Mouse (Mus musculus) spleen, adult 18-20 months (tissue): ENCODE data around the gene C2cd4c.

Experiments used
- DNase-seq, 2 experiments: peaks; one replicate each; pipeline ENCODE4 v3.0.0; 2022; ENCODE audit warnings: mixed read lengths in 2 of 2

Gene C2cd4c

GRCm38 (mm10) chr10:79613578-79614304 lies at the start of gene C2cd4c:
TSS of gene C2cd4c (minus strand) at chr10:79614025.
- peak in 1 of 2 experiments; percentile 28 for DNase-seq

GRCm38 (mm10) chr10:79661861-79662260 lies 48.0 kb upstream of the C2cd4c start:
- no peak for DNase-seq

GRCm38 (mm10) chr10:79660298-79660697 lies 46.5 kb upstream of the C2cd4c start:
- no peak for DNase-seq

GRCm38 (mm10) chr10:79658829-79659228 lies 45.0 kb upstream of the C2cd4c start:
- DNase-seq: no peak

GRCm38 (mm10) chr10:79654946-79655395 lies 41.1 kb upstream of the C2cd4c start:
- DNase-seq: no peak

GRCm38 (mm10) chr10:79652789-79653188 lies 39.0 kb upstream of the C2cd4c start:
- no peak for DNase-seq

- DNase-seq: peak in 1 of 2 experiments; percentile 60
Observed at GRCm38 (mm10) chr10:79649070-79649751, 35.4 kb upstream of the C2cd4c start.

GRCm38 (mm10) chr10:79645711-79646110 lies 31.9 kb upstream of the C2cd4c start, which contains the start of gene Odf3l2:
TSS of gene Odf3l2 (minus strand) at chr10:79645738.
- no peak for DNase-seq

- no peak for DNase-seq
Observed at GRCm38 (mm10) chr10:79638486-79639204, 24.8 kb upstream of the C2cd4c start.

GRCm38 (mm10) chr10:79637128-79638110 lies 23.6 kb upstream of the C2cd4c start, which contains the start of gene Shc2:
TSS of gene Shc2 (minus strand) at chr10:79637918.
- DNase-seq: no peak

- DNase-seq: no peak
Observed at GRCm38 (mm10) chr10:79636287-79636686, 22.5 kb upstream of the C2cd4c start.

GRCm38 (mm10) chr10:79633006-79633777 lies 19.4 kb upstream of the C2cd4c start:
- DNase-seq: no peak

- no peak for DNase-seq
Observed at GRCm38 (mm10) chr10:79631432-79631831, 17.6 kb upstream of the C2cd4c start.

- DNase-seq: no peak
Observed at GRCm38 (mm10) chr10:79628377-79628776, 14.6 kb upstream of the C2cd4c start.

GRCm38 (mm10) chr10:79626156-79626555 lies 12.3 kb upstream of the C2cd4c start:
- DNase-seq: no peak

- no peak for DNase-seq
Observed at GRCm38 (mm10) chr10:79625398-79625797, 11.6 kb upstream of the C2cd4c start.

GRCm38 (mm10) chr10:79623950-79624349 lies 10.1 kb upstream of the C2cd4c start:
- DNase-seq: no peak

GRCm38 (mm10) chr10:79616376-79616775 lies 2.6 kb upstream of the C2cd4c start:
- no peak for DNase-seq

- DNase-seq: no peak
Observed at GRCm38 (mm10) chr10:79615860-79616259, 2.0 kb upstream of the C2cd4c start.

- no peak for DNase-seq
Observed at GRCm38 (mm10) chr10:79614305-79614643, 449 bp upstream of the C2cd4c start.
